Mouse (Mus musculus) bone marrow, adult 2 months (tissue): Measurements from ENCODE around the gene Chp2.

ENCODE experiments used
- CTCF ChIP-seq: fragments of 200-500 bp; IDR thresholded peaks from 2 replicates; pipeline ENCODE4 v1.5.1; 2011; ENCODE audit warnings: low read length, control low read depth; ENCODE audit not compliant: control insufficient read depth, insufficient read depth
- POLR2A ChIP-seq: fragments of 200-500 bp; IDR thresholded peaks from 2 replicates; pipeline ENCODE4 v1.6.1; 2011; ENCODE audit warnings: low read depth, mild to moderate bottlenecking, control low read depth, low read length, borderline replicate concordance; ENCODE audit not compliant: control insufficient read depth

DNA sequence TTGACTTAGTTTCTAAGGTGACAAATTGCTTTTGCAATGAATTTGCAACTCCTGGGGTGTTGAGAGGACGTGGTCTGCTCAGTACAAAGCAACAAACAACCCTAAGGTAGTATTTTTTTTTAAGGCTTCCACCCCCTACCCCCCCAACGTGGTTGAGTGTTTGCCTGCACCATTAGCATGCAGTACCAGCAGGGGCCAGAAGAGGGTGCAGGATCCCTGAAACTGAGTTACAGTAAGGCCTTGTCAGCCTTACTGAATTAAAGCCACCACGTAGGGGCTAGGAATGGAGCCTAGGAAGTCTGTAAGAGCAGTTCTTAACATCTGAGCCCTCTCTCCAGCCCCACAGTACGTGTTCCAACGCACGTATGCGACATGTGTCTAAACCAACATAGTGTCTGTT, 29.8 kb upstream of the Chp2 start:
- TF ChIP-seq POLR2A (no peak), CTCF (peak; percentile 83)
